Mouse (Mus musculus) erythroblast, embryonic 14.5 days (primary cell): Measurements from ENCODE around the gene Slc34a3. TPM values are rescaled to one million over a fixed set of nuclear protein-coding genes. Genes with fewer than 3 reads are reported as not detected.
A peak's percentile ranks its signal among the peaks of the same experiment; 100 is the strongest.
"Not testable (repeated sequence)": the region's sequence is repeated elsewhere in the genome, so short reads cannot be mapped to it uniquely, and the experiment has no call there.

Experiments
- H3K27me3 ChIP-seq: 2 replicates; pipeline ENCODE4 v1.6.1; 2012; ENCODE audit warnings: inconsistent platforms; ENCODE audit not compliant: control insufficient read depth
- H3K36me3 ChIP-seq: 2 replicates; pipeline ENCODE4 v1.6.1; 2012; ENCODE audit warnings: mild to moderate bottlenecking, inconsistent platforms; ENCODE audit not compliant: control insufficient read depth
- H3K4me1 ChIP-seq: 2 replicates; pipeline ENCODE4 v1.6.1; 2012; ENCODE audit warnings: inconsistent platforms; ENCODE audit not compliant: control insufficient read depth
- H3K4me3 ChIP-seq: replicated peaks from 2 replicates; pipeline ENCODE3; 2012; ENCODE audit warnings: moderate library complexity, mild to moderate bottlenecking, inconsistent platforms
- H3K9me3 ChIP-seq: 2 replicates; pipeline ENCODE4 v1.6.1; 2012; ENCODE audit warnings: low read length, inconsistent platforms, mixed read lengths; ENCODE audit not compliant: control insufficient read depth
- GATA1 ChIP-seq: IDR thresholded peaks from 2 replicates; pipeline ENCODE4 v1.6.1; 2012; ENCODE audit warnings: low read length, inconsistent platforms, mixed read lengths
- TAL1 ChIP-seq: IDR thresholded peaks from 3 replicates; pipeline ENCODE4 v1.6.1; 2012; ENCODE audit warnings: low read length, inconsistent platforms, mixed read lengths
- polyA plus RNA-seq: library from polyadenylated mRNA; stranded (reverse); fragments of >175 nt; gene quantifications from 2 replicates; pipeline ENCODE4 v1.2.3, GENCODE M21; 2012

Gene Slc34a3
- polyA plus RNA-seq, 1 experiment: not detected

- no peaks in the 10 kb centered on the region for H3K9me3 ChIP-seq
- no peaks in the 10 kb centered on the region for H3K27me3 ChIP-seq
- peaks cover 92% of the 10 kb centered on the region for H3K4me1 ChIP-seq
- peak overlapping the region; percentile 12 for H3K4me3 ChIP-seq
- peaks cover 44% of the 10 kb centered on the region for H3K36me3 ChIP-seq
- TF ChIP-seq TAL1: no peak
- no peak for TF ChIP-seq GATA1
Measured at GRCm38 (mm10) chr2:25265897-25266656, 31.9 kb upstream of the Slc34a3 start.

GRCm38 (mm10) chr2:25264851-25265250 lies 30.7 kb upstream of the Slc34a3 start:
- Histone ChIP-seq H3K36me3 (peaks cover 32% of the 10 kb centered on the region), H3K27me3 (no peaks in the 10 kb centered on the region), H3K9me3 (no peaks in the 10 kb centered on the region), H3K4me1 (peaks cover 80% of the 10 kb centered on the region), H3K4me3 (no peak overlapping the region)
- TF ChIP-seq TAL1 (no peak), GATA1 (no peak)

GRCm38 (mm10) chr2:25264286-25264660 lies 30.1 kb upstream of the Slc34a3 start:
- Histone ChIP-seq H3K4me3 (peak overlapping the region; percentile 90), H3K36me3 (peaks cover 26% of the 10 kb centered on the region), H3K4me1 (peaks cover 77% of the 10 kb centered on the region), H3K9me3 (no peaks in the 10 kb centered on the region), H3K27me3 (no peaks in the 10 kb centered on the region)
- TF ChIP-seq GATA1: no peak
- no peak for TF ChIP-seq TAL1

- peak overlapping the region; percentile 90 for H3K4me3 ChIP-seq
- H3K4me1 ChIP-seq: peaks cover 73% of the 10 kb centered on the region
- H3K36me3 ChIP-seq: peaks cover 21% of the 10 kb centered on the region
- no peaks in the 10 kb centered on the region for H3K9me3 ChIP-seq
- no peak for TF ChIP-seq GATA1
- no peak for TF ChIP-seq TAL1
- H3K27me3 ChIP-seq: no peaks in the 10 kb centered on the region
Measured at GRCm38 (mm10) chr2:25263623-25264285, 29.6 kb upstream of the Slc34a3 start.

- peaks cover 13% of the 10 kb centered on the region for H3K36me3 ChIP-seq
- peaks cover 68% of the 10 kb centered on the region for H3K4me1 ChIP-seq
- no peak for TF ChIP-seq GATA1
- TF ChIP-seq TAL1: no peak
- no peaks in the 10 kb centered on the region for H3K27me3 ChIP-seq
- no peaks in the 10 kb centered on the region for H3K9me3 ChIP-seq
- H3K4me3 ChIP-seq: peak overlapping the region; percentile 90
Measured at GRCm38 (mm10) chr2:25262795-25263622, 28.8 kb upstream of the Slc34a3 start.

- no peaks in the 10 kb centered on the region for H3K27me3 ChIP-seq
- H3K36me3 ChIP-seq: peaks cover 7% of the 10 kb centered on the region
- H3K9me3 ChIP-seq: no peaks in the 10 kb centered on the region
- peak within 1 kb of the TSS; percentile 90 for H3K4me3 ChIP-seq
- TF ChIP-seq TAL1: no peak
- 0 out of 2 replicates have a peak, but pooled peaks have one; percentile 5 for TF ChIP-seq GATA1
- H3K4me1 ChIP-seq: peaks cover 61% of the 10 kb centered on the region
Measured at GRCm38 (mm10) chr2:25262291-25262767, 28.2 kb upstream of the Slc34a3 start, which contains the start of gene Tprn. TSS of gene Tprn (plus strand) at chr2:25262618.

GRCm38 (mm10) chr2:25261870-25262269 lies 27.7 kb upstream of the Slc34a3 start:
- peaks cover 2% of the 10 kb centered on the region for H3K36me3 ChIP-seq
- H3K27me3 ChIP-seq: no peaks in the 10 kb centered on the region
- H3K4me3 ChIP-seq: peak overlapping the region; percentile 90
- peaks cover 60% of the 10 kb centered on the region for H3K4me1 ChIP-seq
- no peak for TF ChIP-seq GATA1
- no peak for TF ChIP-seq TAL1
- H3K9me3 ChIP-seq: no peaks in the 10 kb centered on the region

- H3K36me3 ChIP-seq: no peaks in the 10 kb centered on the region
- H3K9me3 ChIP-seq: no peaks in the 10 kb centered on the region
- no peaks in the 10 kb centered on the region for H3K27me3 ChIP-seq
- no peak overlapping the region for H3K4me3 ChIP-seq
- H3K4me1 ChIP-seq: peaks cover 53% of the 10 kb centered on the region
- TF ChIP-seq GATA1 (no peak), TAL1 (no peak)
Measured at GRCm38 (mm10) chr2:25258887-25259286, 24.7 kb upstream of the Slc34a3 start.

- peaks cover 43% of the 10 kb centered on the region for H3K4me1 ChIP-seq
- H3K27me3 ChIP-seq, H3K9me3 ChIP-seq, H3K4me3 ChIP-seq: not testable (repeated sequence)
- H3K36me3 ChIP-seq: peaks cover 14% of the 10 kb centered on the region
Measured at GRCm38 (mm10) chr2:25257250-25257649, 23.1 kb upstream of the Slc34a3 start.

- Histone ChIP-seq H3K4me1 (peaks cover 36% of the 10 kb centered on the region), H3K36me3 (peaks cover 21% of the 10 kb centered on the region), H3K4me3 (peak overlapping the region; percentile 85)
- H3K9me3 ChIP-seq, H3K27me3 ChIP-seq: not testable (repeated sequence)
Measured at GRCm38 (mm10) chr2:25256443-25257109, 22.4 kb upstream of the Slc34a3 start.
